Mouse (Mus musculus): ENCODE measurements around the gene B3gnt9. TPM values are rescaled to one million over a fixed set of nuclear protein-coding genes. Genes with fewer than 3 reads are reported as not detected.

B3gnt9 gene
- polyA plus RNA-seq, 1 experiment from 2014 or later: 24.8 TPM

DNA sequence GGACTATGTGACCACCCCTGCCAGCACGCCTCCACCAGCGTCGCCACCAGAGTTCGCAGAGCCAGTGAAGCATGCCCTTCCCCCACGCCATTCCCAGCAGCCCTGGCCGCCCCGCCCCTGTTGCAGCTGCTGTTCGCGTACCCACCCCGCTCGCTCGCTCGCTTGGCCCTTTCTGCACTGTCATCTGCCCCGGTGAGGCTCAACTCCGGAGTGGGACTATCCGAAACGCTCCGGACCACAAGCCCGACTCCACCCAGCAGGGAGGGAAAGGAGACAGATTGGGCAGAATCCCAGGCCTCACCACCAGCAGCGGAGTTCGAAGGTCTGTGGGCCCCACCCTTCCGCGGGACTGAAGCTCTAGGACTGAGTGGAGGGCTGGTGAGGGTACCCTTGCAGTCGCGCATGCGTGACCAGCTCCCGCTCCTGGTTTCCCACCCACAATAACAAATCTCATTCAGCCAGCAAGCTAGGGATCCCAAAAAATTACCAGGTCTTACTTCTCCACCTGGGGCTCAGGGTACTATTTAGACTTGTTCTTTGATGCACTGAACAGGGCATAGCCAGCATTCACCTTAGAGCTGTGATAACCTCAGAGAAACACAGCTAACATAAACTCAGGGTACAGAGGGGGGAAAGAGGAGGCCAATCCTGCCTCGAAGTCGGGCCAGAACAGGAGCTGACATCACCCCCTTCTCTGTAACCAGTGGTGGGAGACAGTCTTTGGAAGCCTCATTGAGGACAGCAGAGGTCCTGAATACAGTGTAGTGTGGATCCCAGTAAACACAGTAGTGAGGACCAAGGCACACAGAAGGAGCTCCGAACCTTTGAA, 21.6 kb upstream of the B3gnt9 start:
- H3K4me1 ChIP-seq (ENCODE audit: insufficient read depth, low read depth, low read length): no peaks in the 10 kb centered on the region; the same call in none of the 2 replicates
- H3K27ac ChIP-seq (ENCODE audit: low read length): no peak overlapping the region
- H3K9ac ChIP-seq (replicated peaks; ENCODE audit: low read depth): 0 out of 2 replicates have a peak overlapping the region, but pooled peaks have one; percentile 12
- TF ChIP-seq CTCF (IDR thresholded peaks at IDR 0.05) (0 out of 2 replicates have a peak, but pooled peaks have one; percentile 5), EP300 (IDR thresholded peaks at IDR 0.05) (no peak)
- peak; percentile 46 for ATAC-seq
- peak overlapping the region; percentile 67 for H3K4me2 ChIP-seq (replicated peaks; ENCODE audit: low read depth, low read length)
- peak; percentile 69 for DNase-seq (ENCODE audit: low spot score)
- H3K27me3 ChIP-seq (replicated peaks; ENCODE audit: insufficient read depth, low read length): peaks cover 31% of the 10 kb centered on the region
- H3K9me3 ChIP-seq (ENCODE audit: low read length): no peaks in the 10 kb centered on the region
- 4% methylated on average over 30 of the region's 30 CpGs for WGBS
- peak overlapping the region; percentile 35 for H3K4me3 ChIP-seq (ENCODE audit: low read depth, low read length)
- no peaks in the 10 kb centered on the region for H3K36me3 ChIP-seq (ENCODE audit: insufficient read depth, low read length)

DNA sequence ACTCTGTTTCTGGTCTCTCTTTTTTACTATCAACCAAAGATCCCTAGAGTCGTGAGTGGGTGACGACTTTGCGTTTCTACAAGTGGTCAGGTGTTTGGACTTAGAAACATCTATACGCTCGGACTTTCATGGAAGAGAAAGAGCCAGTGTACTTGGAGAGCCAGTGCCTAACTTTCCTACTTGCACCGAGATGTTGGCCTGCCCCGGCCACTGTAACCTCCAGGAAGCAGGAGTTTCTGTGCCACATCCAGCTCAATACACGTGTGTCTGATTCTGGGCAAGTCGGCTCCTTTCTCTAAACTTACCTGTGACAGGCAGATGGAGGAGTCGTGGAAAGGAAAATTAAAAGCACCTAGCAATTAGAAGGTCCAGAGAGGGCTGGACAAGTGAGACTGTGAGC, 20.9 kb upstream of the B3gnt9 start, which contains the start of gene Nol3:
TSS of gene Nol3 (plus strand) at position 301 of the 400 bp plus-strand sequence.
- TF ChIP-seq EP300 (IDR thresholded peaks at IDR 0.05): no peak
- TF ChIP-seq CTCF (IDR thresholded peaks at IDR 0.05): no peak
- peak within 1 kb of the TSS; percentile 35 for H3K4me3 ChIP-seq (ENCODE audit: low read depth, low read length)
- no peaks in the 10 kb centered on the region; the same call in none of the 2 replicates for H3K4me1 ChIP-seq (ENCODE audit: insufficient read depth, low read depth, low read length)
- H3K36me3 ChIP-seq (ENCODE audit: insufficient read depth, low read length): no peaks in the 10 kb centered on the region
- peaks cover 37% of the 10 kb centered on the region for H3K27me3 ChIP-seq (replicated peaks; ENCODE audit: insufficient read depth, low read length)
- ATAC-seq: no peak
- H3K4me2 ChIP-seq (replicated peaks; ENCODE audit: low read depth, low read length): peak within 1 kb of the TSS; percentile 67
- DNase-seq (ENCODE audit: low spot score): no peak
- H3K9ac ChIP-seq (replicated peaks; ENCODE audit: low read depth): 0 out of 2 replicates have a peak within 1 kb of the TSS, but pooled peaks have one; percentile 12
- H3K27ac ChIP-seq (ENCODE audit: low read length): no peak within 1 kb of the TSS
- H3K9me3 ChIP-seq (ENCODE audit: low read length): no peaks in the 10 kb centered on the region
- 5% methylated on average over 10 of the region's 10 CpGs for WGBS

DNA sequence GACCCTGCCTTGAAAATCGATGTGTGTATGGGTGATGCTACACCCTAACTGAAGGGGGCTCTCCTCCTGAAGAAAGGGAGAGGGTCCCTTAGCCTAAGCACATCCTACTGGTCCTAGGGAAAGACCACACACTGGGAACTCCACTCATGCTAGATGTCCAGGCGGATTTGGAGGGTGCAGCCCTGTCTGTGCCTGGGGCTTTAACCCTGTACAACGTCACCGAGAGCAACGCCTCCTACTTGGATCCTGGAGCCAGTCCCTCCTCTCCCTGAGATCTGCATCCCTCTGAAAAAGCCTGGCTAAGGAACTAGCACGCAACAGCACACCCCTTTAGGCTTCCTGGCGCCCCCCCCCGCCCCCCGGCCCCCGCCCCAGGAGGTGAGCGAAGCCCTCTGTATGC, 20.4 kb upstream of the B3gnt9 start:
- Histone ChIP-seq H3K27me3 (replicated peaks; ENCODE audit: insufficient read depth, low read length) (peaks cover 42% of the 10 kb centered on the region), H3K36me3 (ENCODE audit: insufficient read depth, low read length) (no peaks in the 10 kb centered on the region), H3K4me2 (replicated peaks; ENCODE audit: low read depth, low read length) (peak overlapping the region; percentile 67; the same call in 1 of the 2 replicates), H3K9me3 (ENCODE audit: low read length) (no peaks in the 10 kb centered on the region), H3K4me1 (ENCODE audit: insufficient read depth, low read depth, low read length) (no peaks in the 10 kb centered on the region; the same call in none of the 2 replicates), H3K9ac (replicated peaks; ENCODE audit: low read depth) (no peak overlapping the region), H3K4me3 (ENCODE audit: low read depth, low read length) (no peak overlapping the region), H3K27ac (ENCODE audit: low read length) (no peak overlapping the region)
- 13% methylated on average over 11 of the region's 11 CpGs for WGBS
- no peak for DNase-seq (ENCODE audit: low spot score)
- ATAC-seq: no peak
- TF ChIP-seq EP300 (IDR thresholded peaks at IDR 0.05) (no peak), CTCF (IDR thresholded peaks at IDR 0.05) (no peak)

DNA sequence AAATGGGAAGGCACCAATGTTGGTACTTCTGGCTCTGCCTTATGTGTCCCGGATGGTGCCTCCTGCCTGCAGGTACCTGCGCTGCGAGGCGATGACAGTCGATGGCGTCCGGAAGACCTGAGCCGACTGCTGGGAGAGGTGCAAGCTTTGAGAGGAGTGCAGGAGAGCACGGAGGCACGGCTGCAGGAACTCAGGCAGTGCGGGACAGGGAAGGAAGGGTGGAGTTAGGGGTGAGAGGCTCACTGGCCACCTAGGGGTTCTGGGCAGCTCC, 15.9 kb upstream of the B3gnt9 start:
- no peak overlapping the region for H3K27ac ChIP-seq (ENCODE audit: low read length)
- no peak for DNase-seq (ENCODE audit: low spot score)
- H3K9me3 ChIP-seq (ENCODE audit: low read length): no peaks in the 10 kb centered on the region
- TF ChIP-seq EP300 (IDR thresholded peaks at IDR 0.05) (no peak), CTCF (IDR thresholded peaks at IDR 0.05) (peak; percentile 11; the same call in 1 of the 2 replicates)
- H3K36me3 ChIP-seq (ENCODE audit: insufficient read depth, low read length): no peaks in the 10 kb centered on the region
- H3K4me1 ChIP-seq (ENCODE audit: insufficient read depth, low read depth, low read length): peaks cover 17% of the 10 kb centered on the region
- H3K9ac ChIP-seq (replicated peaks; ENCODE audit: low read depth): no peak overlapping the region
- 20% methylated on average over 9 of the region's 11 CpGs for WGBS
- H3K4me2 ChIP-seq (replicated peaks; ENCODE audit: low read depth, low read length): no peak overlapping the region
- no peak for ATAC-seq
- peaks cover 53% of the 10 kb centered on the region for H3K27me3 ChIP-seq (replicated peaks; ENCODE audit: insufficient read depth, low read length)
- H3K4me3 ChIP-seq (ENCODE audit: low read depth, low read length): no peak overlapping the region

DNA sequence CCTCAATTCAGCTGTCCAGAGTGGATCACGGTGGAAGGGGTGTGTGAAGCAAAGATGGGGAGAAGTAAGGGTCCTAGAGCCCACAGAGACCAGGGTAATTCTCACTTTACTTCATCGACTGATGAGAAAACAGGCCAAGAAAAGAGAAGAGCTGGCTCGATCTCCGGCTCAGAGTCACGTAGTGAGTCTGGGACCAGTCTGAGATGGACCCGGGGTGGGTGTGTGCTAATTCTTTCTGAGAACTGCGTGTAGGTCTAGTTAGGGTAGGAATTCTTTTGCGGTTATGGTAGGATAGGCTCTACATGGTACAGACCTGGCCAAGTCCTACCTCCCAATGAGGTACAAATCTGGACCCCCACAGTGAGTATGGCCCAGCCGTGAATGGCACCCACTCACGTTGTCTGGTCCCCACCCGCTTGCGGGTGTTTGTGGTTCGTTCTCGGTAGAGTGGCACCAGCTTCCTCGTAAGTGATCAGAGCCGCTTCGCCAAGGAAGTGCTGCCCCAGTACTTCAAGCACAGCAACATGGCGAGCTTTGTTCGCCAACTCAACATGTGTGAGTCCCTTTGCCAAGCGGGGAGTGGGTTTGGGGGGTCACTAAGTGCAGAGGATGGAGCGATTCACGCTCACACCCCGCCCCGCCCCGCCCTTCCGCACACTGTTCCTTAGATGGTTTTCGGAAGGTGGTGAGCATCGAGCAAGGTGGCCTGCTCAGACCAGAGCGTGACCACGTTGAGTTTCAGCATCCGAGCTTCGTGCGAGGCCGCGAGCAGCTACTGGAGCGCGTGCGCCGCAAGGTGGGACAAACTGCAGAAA, 15.4 kb upstream of the B3gnt9 start:
- ATAC-seq: no peak
- H3K27me3 ChIP-seq (replicated peaks; ENCODE audit: insufficient read depth, low read length): peaks cover 53% of the 10 kb centered on the region
- no peak for TF ChIP-seq EP300 (IDR thresholded peaks at IDR 0.05)
- TF ChIP-seq CTCF (IDR thresholded peaks at IDR 0.05): no peak
- H3K4me3 ChIP-seq (ENCODE audit: low read depth, low read length): peak overlapping the region; percentile 43
- no peaks in the 10 kb centered on the region for H3K9me3 ChIP-seq (ENCODE audit: low read length)
- H3K4me1 ChIP-seq (ENCODE audit: insufficient read depth, low read depth, low read length): peaks cover 17% of the 10 kb centered on the region
- H3K9ac ChIP-seq (replicated peaks; ENCODE audit: low read depth): peak overlapping the region; percentile 19; the same call in 1 of the 2 replicates
- WGBS: 10% methylated on average over 39 of the region's 39 CpGs
- no peak for DNase-seq (ENCODE audit: low spot score)
- H3K27ac ChIP-seq (ENCODE audit: low read length): peak overlapping the region; percentile 79; the same call in 1 of the 2 replicates
- H3K4me2 ChIP-seq (replicated peaks; ENCODE audit: low read depth, low read length): peak overlapping the region; percentile 86
- H3K36me3 ChIP-seq (ENCODE audit: insufficient read depth, low read length): no peaks in the 10 kb centered on the region

DNA sequence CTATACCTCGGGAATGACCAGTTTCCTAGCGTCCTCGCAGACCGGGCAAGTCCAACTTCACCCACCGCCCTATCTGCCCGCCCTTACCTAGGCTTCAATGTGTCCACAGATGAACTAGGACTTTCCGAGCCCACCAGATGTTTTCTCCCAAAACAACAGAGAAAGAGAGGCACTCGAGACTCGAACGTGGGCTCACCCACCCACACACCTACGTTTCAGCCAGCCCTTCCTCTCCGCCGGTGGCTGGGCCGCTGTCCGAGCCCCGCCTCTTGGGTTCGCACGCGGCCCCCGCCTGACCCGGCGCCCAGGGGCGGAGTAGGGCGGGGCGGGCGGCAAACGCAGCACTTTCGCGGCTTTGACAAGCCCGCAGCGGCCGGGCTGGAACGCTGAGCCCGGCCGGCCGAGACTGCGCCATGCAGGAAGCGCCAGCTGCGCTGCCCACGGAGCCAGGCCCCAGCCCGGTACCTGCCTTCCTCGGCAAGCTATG, 14.6 kb upstream of the B3gnt9 start, which contains the start of gene Hsf4:
TSS of gene Hsf4 (plus strand) at position 341 of the 487 bp plus-strand sequence.
- no peak for TF ChIP-seq CTCF (IDR thresholded peaks at IDR 0.05)
- no peak for TF ChIP-seq EP300 (IDR thresholded peaks at IDR 0.05)
- Histone ChIP-seq H3K4me3 (ENCODE audit: low read depth, low read length) (peak within 1 kb of the TSS; percentile 43), H3K9ac (replicated peaks; ENCODE audit: low read depth) (peak within 1 kb of the TSS; percentile 19), H3K4me2 (replicated peaks; ENCODE audit: low read depth, low read length) (peak within 1 kb of the TSS; percentile 86), H3K36me3 (ENCODE audit: insufficient read depth, low read length) (no peaks in the 10 kb centered on the region), H3K4me1 (ENCODE audit: insufficient read depth, low read depth, low read length) (peaks cover 25% of the 10 kb centered on the region), H3K27me3 (replicated peaks; ENCODE audit: insufficient read depth, low read length) (peaks cover 47% of the 10 kb centered on the region), H3K9me3 (ENCODE audit: low read length) (no peaks in the 10 kb centered on the region), H3K27ac (ENCODE audit: low read length) (peak within 1 kb of the TSS; percentile 79)
- under 1% methylated on average over 41 of the region's 42 CpGs for WGBS
- DNase-seq (ENCODE audit: low spot score) (peak; percentile 72), ATAC-seq (peak; percentile 76)

Measured in lung, postnatal 0 days (tissue).